Mouse (Mus musculus): Measurements from ENCODE around the gene Dolpp1.
"Not testable (repeated sequence)": the region's sequence is repeated elsewhere in the genome, so short reads cannot be mapped to it uniquely, and the experiment has no call there.

Dolpp1 gene

DNA sequence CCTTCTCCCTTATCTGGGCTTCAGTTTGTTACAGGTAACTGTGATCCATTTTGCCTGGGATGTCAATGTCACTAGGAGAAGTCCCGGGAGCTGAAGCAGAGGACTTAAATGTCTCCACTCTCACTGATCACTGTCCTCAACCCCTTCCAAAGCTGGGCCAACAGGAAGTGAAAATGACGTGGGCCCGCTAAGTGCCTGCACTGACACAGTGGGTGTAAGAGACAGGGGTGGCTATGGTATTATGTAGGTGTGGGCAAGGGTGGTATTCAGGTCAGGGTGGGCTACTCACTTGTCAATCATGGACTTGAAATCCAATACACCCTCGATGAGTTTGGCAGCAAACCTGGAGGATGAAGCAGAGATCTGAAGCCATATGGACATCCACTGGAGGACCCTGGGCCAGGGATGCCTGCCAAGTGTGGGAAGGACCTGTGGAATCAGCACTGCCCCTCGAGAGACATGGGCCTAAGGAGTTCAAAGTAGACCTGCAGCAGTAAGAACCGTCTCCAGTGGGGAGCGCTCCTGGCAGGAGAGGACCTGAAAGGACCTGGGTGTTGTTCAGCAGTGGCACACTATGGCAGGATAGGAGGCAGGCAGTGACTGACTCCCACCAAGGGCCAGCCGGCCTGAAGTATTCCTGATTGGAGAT lies 16.5 kb downstream of the Dolpp1 start:
- in situ Hi-C loops (cut with MboI; ENCODE audit: low sequenced_read_pairs), result no loop called here

DNA sequence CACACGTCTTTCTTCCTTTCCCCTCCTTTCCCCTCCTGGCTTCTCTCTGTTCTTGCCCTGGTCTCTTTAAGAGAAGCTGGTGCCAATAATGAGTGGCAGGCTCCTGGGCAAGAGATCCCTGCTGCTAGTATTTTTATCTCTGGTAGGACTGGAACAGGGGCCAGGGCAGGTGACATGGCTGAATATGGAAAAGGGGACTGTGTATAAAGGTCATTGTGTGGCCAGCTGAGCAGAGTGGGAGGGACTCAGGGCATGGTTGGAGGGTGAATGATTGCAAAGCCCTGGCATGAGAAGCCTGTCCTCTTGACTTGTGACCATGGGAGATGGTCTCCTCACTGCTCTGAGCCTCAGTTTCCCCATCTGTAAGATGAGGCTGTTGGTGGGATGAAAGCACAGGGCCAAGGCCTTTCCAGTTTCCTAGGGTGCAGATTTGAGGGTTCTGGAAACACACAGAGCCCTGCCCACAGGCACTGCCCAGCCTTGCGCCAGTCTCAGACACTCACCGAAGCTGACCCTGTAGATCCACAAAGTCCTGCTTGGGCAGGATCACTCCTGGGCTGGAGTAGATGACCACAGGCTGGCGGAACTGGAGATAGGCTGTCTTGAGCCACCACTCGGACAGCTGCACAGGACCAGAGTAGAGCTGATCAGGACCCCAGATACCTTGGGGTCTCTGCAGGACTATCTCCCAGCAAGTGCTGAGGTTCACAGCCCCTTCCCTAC lies 17.6 kb downstream of the Dolpp1 start:
- in situ Hi-C loops (cut with MboI; ENCODE audit: low sequenced_read_pairs), result no loop called here

DNA sequence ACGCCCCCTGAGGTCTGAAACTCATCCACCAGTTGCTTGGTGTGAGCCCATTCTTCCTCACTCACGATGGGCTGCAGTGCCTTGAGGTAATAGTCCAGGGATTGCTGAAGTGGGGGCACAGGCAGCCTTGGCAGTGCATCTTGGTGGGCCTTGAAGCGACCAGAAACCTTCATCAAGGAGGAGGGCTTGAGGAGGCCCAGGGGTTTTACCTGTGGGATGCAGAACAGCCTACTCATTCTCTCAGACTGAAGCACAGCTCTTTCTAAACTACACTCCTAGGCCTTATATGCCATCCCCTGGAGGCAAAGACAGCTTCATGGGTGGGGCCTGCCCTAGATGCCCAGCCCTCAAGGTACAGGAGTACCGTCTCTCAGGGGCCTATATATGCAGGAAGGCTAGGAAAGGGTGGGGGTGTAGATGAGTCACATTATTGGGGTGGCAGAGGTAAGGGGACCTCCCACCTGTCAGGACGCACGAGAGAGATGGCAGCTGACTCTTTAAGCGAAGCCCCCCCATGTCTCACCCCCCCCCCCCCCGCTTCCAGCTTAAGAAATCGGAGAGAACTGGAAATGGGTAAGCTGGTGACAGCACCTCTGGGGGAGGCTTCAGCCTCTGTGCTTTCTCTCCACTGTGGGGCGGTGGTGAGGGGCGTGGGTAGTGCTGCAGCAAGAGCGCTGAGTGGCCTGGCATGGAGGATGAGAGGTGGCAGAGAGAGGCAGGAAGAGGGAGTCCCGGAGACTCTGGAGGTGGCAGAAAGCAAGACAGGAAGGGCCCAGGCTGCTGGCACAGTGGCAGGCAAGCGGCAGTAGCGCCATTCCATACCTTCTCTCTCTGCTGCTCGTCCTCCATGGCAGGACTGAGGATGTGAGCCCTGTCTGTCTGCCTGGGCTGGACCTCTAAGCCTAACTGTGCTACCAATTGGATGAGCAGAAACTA lies 21.3 kb downstream of the Dolpp1 start:
- in situ Hi-C loops (cut with MboI; ENCODE audit: low sequenced_read_pairs), result no loop called here

DNA sequence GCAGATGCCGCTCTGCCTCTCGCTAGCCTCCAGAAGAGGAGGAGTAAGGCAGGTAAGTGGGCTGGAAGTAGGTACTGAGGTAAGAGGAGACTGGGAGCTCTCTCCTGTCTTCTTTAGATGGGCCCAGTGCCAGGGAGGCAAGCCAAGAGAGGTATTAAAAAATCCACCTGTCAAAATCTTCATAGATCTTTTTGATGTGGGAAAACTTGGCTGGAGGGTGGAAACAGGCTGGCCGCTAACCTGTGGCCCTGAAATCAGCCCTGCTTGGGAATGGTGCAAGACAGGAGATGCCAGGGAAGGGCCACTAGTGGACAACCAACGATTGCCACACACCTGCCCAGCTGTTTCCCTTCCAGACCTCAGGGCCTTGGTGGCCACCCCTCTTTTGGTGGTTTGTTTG lies 22.0 kb downstream of the Dolpp1 start:
- in situ Hi-C loops (cut with MboI; ENCODE audit: low sequenced_read_pairs), result no loop called here

DNA sequence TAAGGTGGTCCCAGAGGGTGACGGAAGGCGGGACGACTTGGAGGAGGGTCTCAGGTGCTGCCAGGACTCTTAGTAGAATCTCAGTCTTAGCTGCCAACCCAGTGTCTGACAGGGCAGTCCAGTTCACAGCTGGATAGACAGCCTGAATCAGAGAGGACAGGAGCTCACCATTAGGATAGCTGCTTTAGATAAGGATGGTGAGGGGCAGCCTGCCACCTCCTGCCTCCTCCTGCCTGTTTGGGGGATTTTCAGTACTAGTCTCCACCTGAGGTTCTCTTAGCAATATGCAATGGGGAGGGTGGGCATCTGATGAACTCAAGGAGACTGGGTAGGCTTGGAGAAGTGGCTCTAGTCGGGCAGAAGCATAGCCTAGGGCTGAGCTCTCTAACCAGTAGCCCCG lies 22.6 kb downstream of the Dolpp1 start:
- in situ Hi-C loops (cut with MboI; ENCODE audit: low sequenced_read_pairs), result no loop called here

DNA sequence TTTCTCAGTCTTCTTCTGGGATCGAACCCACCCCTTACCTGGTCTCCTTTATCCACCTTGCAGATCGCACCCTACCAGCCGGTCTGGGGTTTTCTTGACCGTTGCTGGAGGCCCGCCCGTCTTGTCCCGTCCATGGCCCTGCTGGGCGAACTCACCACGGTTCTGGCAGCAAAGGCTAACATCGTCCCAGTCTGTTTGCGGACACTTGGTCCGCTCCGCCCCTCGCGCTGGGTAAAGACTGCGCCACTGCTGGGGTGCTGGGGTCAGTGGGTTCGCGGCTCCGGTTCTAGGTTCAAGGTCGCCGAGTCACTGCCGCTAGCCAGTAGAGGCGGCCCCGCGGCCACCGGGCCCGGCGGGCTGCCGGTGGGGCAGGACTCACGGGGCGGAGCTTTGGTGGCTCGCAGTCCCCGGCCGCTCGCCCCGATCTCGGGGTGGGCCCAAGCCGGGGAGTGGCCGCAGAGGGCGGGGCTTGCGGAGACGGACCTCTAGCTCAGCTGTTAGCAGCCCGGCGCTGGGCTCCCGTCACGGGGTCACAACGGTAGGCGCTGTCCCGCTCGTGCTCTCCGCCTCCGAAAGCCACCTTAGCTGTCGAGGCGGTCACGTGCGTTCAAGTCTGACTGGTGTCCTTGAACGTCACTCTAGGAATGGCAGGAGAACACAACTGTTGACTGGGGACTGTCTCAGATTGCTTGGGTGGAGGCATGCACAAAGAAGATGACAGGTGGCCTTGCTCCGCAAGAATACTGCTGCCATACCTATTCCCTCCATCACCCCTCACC lies 23.3 kb downstream of the Dolpp1 start, which contains the start of gene Crat:
Gene Crat, minus strand, starts transcription at position 657 of the 779 bp plus-strand sequence.
- in situ Hi-C loops (cut with MboI; ENCODE audit: low sequenced_read_pairs), result no loop called here

DNA sequence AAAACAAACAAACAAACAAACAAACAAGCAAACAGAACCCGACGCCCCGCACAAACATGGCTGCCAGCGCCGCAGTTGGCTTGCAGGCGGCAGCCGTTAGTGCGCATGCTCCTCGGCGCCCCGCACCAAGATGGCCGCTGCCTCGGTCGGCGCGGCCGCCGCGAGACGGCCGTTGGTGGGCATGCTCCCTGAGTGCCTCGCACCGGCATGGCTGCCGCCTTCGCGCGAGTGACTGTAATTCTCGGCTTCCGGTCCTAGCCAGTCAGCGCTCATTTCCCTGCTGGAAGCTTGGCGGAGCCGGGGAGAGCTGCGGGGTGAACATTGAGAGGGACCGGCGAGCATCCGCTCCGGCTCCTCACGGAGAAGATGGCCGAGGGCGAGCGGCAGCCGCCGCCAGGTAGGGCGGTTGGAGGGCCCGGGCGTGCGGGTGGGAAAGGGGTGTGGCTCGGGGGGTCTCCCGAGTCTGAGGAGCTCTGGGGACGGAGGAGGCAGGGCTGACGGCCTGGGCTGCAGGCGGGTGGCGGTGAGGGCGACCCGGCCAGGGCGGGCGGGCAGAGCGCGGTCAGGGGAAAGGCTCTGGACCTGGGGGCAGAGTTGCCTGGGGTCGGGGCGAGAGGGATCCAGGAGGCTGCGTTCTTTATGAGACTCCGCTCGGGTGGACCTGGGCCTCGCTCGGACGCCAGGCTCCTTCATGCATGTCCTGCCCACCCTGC lies 24.0 kb downstream of the Dolpp1 start, which contains the start of gene Ptpa:
Gene Ptpa, plus strand, starts transcription at position 104 of the 713 bp plus-strand sequence.
- in situ Hi-C loops (cut with MboI; ENCODE audit: low sequenced_read_pairs), result no loop called here

DNA sequence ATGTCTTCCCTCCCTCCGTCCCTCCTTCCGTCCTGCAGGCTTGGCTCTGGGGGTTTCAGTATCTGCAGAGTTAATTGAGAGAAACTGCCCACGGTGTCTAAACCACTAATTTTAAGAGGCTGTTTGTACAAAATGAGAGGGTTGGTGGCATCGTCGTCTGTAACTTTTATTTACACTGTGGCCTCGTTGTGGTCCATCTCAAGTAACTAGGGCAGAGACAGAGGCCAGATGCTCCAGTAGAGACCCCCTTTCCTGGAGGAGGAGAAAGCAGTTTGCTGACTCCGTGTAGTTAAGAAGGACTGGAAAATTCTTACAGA lies 24.6 kb downstream of the Dolpp1 start:
- in situ Hi-C loops (cut with MboI; ENCODE audit: low sequenced_read_pairs), result no loop called here

DNA sequence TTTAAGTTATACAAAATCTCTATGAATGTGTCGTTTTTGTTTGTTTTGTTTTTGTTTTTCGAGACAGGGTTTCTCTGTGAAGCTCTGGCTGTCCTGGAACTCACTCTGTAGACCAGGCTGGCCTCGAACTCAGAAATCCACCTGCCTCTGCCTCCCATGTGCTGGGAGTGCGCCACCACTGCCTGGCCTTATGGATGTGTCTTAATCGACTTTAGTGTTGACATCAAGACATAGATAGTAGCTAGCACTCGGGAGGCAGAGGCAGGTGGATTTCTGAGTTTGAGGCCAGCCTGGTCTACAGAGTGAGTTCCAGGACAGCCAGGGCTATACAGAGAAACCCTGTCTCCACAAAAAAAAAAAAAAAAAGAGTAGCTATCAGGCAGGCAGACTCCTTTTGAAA lies 25.1 kb downstream of the Dolpp1 start:
- in situ Hi-C loops (cut with MboI; ENCODE audit: low sequenced_read_pairs), result not testable (repeated sequence)

DNA sequence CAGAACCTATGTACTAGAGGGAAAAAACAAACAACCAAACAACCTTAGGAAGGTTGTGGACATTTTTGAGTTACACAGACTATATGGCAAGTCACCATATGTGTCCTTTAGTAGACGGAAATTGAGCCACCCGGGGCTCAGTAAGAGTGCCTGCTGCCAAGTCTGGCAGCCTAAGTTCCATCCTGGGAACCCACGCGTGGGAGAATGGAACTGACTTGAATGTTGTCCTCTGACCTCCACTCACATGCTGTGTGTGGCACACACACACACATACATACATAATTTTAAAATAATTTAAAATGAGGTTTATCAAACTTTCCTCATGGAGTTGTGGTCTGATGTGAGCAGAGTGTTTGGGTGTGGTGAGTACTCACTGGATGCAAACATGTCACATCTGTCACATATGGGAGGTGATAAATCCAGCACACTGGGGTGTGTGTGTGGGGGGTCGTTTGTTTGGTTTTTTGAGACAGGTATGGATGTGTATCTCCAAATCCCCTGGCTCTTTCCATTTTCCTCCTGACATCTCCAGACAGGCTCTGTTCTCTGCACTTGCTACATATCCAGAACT lies 25.6 kb downstream of the Dolpp1 start:
- in situ Hi-C loops (cut with MboI; ENCODE audit: low sequenced_read_pairs), result no loop called here

DNA sequence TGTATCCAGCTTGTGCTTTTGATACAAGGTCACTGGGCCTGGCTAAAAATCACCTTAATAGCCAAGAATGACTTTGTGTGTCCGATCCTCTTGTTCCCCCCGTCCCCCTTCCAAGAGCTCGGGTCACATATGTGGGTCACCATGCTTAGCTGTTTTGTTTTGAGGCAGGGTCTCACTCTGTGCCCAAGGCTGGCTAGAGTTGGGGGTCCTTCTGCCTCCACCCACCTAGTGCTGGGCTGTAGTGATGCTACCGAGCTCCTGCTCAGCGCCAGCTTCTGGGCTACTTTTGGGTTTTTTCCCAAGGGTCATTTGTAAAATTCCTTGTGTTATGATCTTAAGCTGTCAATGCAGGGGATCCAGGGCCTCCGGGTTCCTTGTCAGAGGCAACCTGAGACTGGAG lies 26.2 kb downstream of the Dolpp1 start:
- in situ Hi-C loops (cut with MboI; ENCODE audit: low sequenced_read_pairs), result no loop called here

DNA sequence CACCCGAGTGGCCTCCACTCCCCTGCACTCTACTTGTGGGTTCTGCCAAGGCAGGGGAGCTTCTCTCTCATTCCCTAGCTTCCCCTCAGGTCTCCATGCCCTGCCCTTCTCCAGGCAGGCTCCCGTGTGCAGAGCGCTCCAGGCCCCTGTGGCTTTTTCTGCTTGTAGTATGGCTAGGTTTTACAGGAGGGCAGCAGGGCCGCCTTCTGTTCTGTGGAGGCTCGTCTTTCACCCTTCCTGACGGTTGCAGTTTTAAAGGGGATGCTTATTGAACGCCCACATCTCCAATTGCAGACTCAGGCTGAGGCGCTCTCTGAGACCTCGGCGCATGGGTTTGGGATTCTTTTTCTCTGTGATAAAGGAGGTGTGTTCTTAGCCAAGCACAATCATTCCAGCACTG lies 27.1 kb downstream of the Dolpp1 start:
- in situ Hi-C loops (cut with MboI; ENCODE audit: low sequenced_read_pairs), result no loop called here

DNA sequence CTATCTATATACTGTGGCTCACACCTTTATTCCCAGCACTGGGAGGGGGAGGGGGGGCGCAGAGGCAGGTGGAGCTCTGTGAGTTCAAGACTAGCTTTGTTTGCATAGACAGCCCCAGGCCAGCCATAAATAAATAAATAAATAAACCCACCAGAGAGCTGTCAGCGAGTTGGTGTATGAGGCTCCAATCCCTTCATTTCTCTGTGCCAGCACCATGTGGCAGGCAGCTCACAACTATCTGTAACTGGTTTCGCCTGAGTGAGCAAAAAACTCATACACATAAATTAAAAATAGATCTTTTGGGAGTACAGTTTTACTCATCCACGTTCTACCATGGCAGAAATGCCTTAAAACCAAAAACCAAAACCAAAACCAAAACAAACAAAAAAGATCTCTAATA lies 29.4 kb downstream of the Dolpp1 start:
- in situ Hi-C loops (cut with MboI; ENCODE audit: low sequenced_read_pairs), result no loop called here

DNA sequence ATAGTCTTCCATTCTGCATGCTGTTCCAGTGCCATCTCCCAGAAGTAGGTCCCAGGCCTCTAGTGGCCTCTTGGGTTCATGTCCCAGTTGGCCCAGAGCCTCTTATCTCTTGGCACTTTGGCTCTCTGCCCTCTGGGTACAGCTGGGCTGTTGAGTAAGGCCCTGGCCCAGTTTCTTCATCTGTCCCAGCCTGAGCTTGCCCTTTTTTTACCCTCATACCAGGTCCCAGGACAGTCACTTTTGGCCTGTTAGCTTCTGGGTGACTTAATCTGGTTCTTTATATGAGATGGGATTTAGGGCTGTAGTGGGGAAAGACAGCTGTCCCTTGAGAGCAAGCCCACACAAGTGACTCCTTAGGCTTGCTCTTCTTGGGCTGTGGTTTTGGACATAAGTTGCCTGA lies 37.1 kb downstream of the Dolpp1 start:
- in situ Hi-C loops (cut with MboI; ENCODE audit: low sequenced_read_pairs), result no loop called here

DNA sequence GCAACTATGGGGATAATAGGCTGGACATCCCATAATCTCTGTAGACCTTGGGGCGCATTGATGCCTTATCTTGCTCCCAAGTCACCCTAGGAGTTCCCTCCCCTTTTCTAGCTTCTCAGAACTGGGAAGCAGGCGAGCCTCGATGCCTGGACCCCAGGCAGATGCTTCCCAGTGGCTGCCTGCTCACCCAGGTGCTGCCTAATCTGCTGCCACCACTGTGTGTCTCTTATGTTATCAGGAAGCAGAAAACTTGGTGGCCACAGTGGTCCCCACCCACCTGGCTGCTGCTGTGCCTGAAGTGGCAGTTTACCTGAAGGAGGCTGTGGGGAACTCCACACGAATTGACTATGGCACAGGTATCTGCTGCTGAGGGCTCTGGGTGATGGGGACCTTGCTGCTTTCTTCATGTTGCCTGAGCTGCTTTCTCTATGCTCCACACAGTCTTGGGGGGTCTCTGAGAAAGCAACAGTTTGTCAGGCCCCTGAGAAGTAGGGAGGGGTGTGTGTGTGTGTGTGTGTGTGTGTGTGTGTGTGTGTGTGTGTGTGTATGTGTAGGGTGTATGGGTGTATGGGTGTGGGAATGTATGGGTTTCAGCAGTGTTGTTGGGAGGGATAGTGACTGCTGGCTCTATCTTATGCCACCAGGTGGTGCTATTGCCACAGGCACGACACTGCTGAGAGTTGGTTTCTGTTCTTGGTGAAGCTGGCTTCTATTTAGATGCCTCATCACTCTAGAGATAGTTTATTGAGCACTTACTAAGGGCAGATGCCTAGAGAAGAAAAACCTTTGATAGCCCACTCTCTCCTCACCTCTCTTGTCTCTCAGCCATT lies 43.5 kb downstream of the Dolpp1 start:
- in situ Hi-C loops (cut with MboI; ENCODE audit: low sequenced_read_pairs), result loop anchor here (10.0 kb wide), 2 partner anchors 359 to 509 kb away; no protein-coding TSS in a partner anchor

DNA sequence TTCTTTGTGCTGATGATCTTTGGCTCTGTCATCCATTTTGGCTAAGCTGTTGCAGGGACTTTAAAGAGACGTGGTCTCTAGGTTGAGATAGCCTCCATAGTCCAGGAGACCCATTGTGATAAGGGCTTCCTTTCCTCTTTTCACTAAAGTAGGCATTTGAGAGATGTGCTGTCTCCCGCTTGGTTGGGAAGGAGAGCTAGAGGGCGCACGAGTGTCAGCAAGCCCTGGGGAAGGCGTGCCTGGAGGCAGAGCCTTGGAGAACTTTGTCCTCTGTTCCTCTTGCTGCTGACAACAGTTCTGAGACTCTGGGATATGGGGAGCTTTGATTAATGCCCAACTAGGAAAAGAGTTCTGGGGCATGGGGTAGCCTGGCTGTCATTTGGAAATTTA lies 44.1 kb downstream of the Dolpp1 start:
- in situ Hi-C loops (cut with MboI; ENCODE audit: low sequenced_read_pairs), result loop anchor here (10.0 kb wide), 2 partner anchors 359 to 509 kb away; no protein-coding TSS in a partner anchor

DNA sequence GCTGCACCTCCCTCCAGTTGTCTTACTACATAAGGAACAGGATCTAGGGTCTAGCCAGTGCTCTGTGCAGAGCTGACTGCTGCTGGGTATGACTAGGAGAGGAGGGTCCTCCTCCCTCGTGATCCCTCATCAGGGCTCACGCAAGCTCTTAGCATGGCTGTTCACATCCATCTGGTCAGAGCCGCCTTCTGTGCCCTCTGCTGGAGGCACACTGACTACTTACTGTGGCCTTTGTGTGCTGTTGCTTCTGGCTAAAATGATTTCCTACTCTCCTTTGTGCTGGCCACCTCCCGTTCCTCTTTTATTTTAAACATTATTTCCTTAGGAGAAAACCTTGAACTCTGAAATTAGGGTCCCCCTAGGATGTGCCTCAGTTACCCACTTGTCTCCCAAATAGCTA lies 44.8 kb downstream of the Dolpp1 start:
- in situ Hi-C loops (cut with MboI; ENCODE audit: low sequenced_read_pairs), result loop anchor here (10.0 kb wide), 2 partner anchors 358 to 508 kb away; no protein-coding TSS in a partner anchor

DNA sequence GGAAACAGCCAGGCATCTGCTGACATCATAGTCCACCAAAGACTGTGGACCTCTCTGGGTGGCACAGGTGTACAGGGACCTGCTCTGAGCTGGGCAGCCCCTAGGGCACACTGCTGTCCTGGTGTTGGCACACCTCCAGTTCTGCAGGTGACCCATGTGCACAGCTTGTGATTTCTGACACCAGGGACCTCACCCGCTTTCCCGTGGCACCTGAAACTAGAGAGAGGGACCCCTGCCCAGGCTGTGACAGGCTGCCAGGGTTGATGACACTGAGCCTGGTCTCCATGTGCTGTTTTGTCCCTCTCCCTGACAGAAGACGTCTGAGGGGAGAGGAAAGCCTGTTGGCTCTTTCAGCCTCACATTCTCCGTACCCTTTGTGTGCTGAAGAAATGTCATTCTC lies 45.7 kb downstream of the Dolpp1 start:
- in situ Hi-C loops (cut with MboI; ENCODE audit: low sequenced_read_pairs), result loop anchor here (10.0 kb wide), 2 partner anchors 357 to 507 kb away; no protein-coding TSS in a partner anchor

DNA sequence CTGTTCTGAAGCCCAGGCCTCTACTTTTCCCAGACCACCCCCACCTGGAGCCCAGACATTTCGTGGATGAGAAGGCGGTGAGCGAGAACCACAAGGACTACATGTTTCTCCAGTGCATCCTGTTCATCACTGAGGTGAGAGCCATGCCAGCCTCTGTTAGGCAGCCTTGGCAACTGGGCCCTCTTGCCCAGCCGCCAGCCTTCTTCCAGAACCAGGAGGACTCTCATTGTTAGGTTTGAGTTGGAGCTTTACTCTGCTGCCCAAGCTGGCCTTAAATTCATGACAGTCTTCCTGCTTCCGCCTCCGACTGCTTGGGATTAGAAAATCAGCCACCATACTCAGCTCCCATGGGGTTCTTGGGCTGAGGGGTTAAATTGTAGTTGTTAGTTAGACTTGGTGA lies 47.6 kb downstream of the Dolpp1 start:
- in situ Hi-C loops (cut with MboI; ENCODE audit: low sequenced_read_pairs), result loop anchor here (10.0 kb wide), 2 partner anchors 355 to 505 kb away; no protein-coding TSS in a partner anchor
